Mouse (Mus musculus): ENCODE results near the gene Zcchc7. TPM values are rescaled to one million over a fixed set of nuclear protein-coding genes. Genes with fewer than 3 reads are reported as not detected.
A peak's percentile ranks its signal among the peaks of the same experiment; 100 is the strongest.

Gene Zcchc7
- polyA plus RNA-seq, 1 experiment = 41.8 TPM

DNA sequence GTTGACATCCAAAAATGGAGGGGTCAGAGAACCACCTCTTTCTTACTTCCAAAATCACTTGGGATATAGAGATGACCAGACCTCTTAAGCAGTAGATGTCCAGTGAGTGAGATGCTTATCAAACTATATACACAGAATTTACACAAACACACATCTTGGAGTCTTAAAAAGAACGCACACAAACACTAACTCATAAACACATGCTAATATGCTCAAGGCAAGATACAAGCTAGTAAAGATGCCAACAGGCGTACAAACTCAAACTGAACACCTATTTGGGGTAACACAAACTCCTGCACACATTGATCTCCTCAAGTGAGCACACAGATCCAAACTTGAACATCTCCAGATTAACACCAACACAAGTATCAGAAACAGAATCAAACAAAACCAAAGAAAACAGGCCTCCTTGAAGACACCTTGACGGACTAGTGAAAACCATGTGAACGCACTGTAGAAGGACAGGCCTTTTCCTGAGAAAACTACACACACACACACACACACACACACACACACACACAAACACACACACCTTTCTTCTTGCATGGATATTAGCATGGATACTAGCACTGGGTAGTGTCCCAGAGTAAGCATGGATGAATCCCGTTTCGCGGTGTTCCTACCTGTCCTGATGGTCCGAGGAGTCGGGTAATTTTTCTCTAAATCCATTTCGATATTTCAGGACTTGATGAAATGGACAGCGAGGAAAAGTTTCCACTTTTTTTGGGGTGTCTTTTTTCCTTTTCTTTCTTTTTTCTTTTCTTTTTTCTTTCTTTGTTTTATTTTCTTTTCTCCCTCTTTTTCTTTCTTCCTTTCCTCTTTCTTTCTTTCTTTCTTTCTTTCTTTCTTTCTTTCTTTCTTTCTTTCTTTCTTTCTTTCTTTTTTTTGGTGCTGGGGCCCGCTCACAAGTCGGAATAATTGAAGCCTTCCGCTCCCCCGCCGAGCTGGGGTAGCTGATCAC is 45.7 kb upstream of the Zcchc7 start, which contains the start of gene Pax5:
Gene Pax5, minus strand, starts transcription at position 748 of the 961 bp plus-strand sequence.
- Histone ChIP-seq H3K4me1 (ENCODE audit: control insufficient read depth, insufficient read depth, low read length) (peaks cover 2% of the 10 kb centered on the region), H3K36me3 (ENCODE audit: control insufficient read depth, insufficient read depth, low read length, poor library complexity, severe bottlenecking) (no peaks in the 10 kb centered on the region), H3K27me3 (ENCODE audit: control insufficient read depth, insufficient read depth, low read length, poor library complexity, severe bottlenecking) (peaks cover 32% of the 10 kb centered on the region), H3K27ac (ENCODE audit: insufficient read depth, low read length) (no peak within 1 kb of the TSS), H3K9ac (ENCODE audit: low read depth, poor library complexity, severe bottlenecking) (no peak within 1 kb of the TSS), H3K9me3 (replicated peaks; ENCODE audit: control insufficient read depth, insufficient read depth, low read length, poor library complexity, severe bottlenecking) (no peaks in the 10 kb centered on the region), H3K4me3 (ENCODE audit: low read depth, low read length) (peak within 1 kb of the TSS; percentile 49)
- TF ChIP-seq EP300 (IDR thresholded peaks at IDR 0.05; ENCODE audit: insufficient read depth, low read depth, low read length) (no peak), CTCF (IDR thresholded peaks at IDR 0.05; ENCODE audit: low read depth, low read length) (no peak), POLR2A (IDR thresholded peaks at IDR 0.05; ENCODE audit: insufficient read depth, low read length) (no peak)

DNA sequence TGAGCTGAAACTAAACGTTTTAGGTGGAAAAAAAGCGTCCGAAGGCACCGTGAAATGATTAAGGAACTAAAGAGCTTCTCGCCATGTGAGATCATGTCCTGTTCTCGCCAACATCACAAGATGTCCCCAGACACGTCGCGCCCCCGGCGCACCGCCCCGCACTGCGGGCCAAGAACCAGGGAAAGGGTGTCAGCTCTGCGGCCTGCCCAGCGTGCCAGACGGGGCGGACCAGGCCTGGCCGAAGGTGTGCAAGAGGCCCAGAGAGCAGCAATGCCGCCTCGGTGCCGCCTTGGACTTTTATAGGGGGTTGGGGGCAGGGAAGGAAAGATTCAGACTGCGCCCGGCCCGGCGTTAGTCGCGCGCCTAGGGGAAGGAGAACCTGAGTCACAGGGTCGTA is 45.0 kb upstream of the Zcchc7 start:
- Histone ChIP-seq H3K4me3 (ENCODE audit: low read depth, low read length) (peak overlapping the region; percentile 49), H3K9ac (ENCODE audit: low read depth, poor library complexity, severe bottlenecking) (no peak overlapping the region), H3K36me3 (ENCODE audit: control insufficient read depth, insufficient read depth, low read length, poor library complexity, severe bottlenecking) (no peaks in the 10 kb centered on the region), H3K4me1 (ENCODE audit: control insufficient read depth, insufficient read depth, low read length) (peaks cover 2% of the 10 kb centered on the region), H3K9me3 (replicated peaks; ENCODE audit: control insufficient read depth, insufficient read depth, low read length, poor library complexity, severe bottlenecking) (no peaks in the 10 kb centered on the region), H3K27me3 (ENCODE audit: control insufficient read depth, insufficient read depth, low read length, poor library complexity, severe bottlenecking) (peaks cover 35% of the 10 kb centered on the region), H3K27ac (ENCODE audit: insufficient read depth, low read length) (no peak overlapping the region)
- no peak for TF ChIP-seq POLR2A (IDR thresholded peaks at IDR 0.05; ENCODE audit: insufficient read depth, low read length)
- no peak for TF ChIP-seq CTCF (IDR thresholded peaks at IDR 0.05; ENCODE audit: low read depth, low read length)
- no peak for TF ChIP-seq EP300 (IDR thresholded peaks at IDR 0.05; ENCODE audit: insufficient read depth, low read depth, low read length)

- Histone ChIP-seq H3K36me3 (ENCODE audit: control insufficient read depth, insufficient read depth, low read length, poor library complexity, severe bottlenecking) (no peaks in the 10 kb centered on the region), H3K27me3 (ENCODE audit: control insufficient read depth, insufficient read depth, low read length, poor library complexity, severe bottlenecking) (peaks cover 36% of the 10 kb centered on the region), H3K9me3 (replicated peaks; ENCODE audit: control insufficient read depth, insufficient read depth, low read length, poor library complexity, severe bottlenecking) (no peaks in the 10 kb centered on the region), H3K9ac (ENCODE audit: low read depth, poor library complexity, severe bottlenecking) (peak overlapping the region; percentile 34), H3K4me1 (ENCODE audit: control insufficient read depth, insufficient read depth, low read length) (peaks cover 2% of the 10 kb centered on the region), H3K27ac (ENCODE audit: insufficient read depth, low read length) (no peak overlapping the region), H3K4me3 (ENCODE audit: low read depth, low read length) (peak overlapping the region; percentile 49)
- TF ChIP-seq POLR2A (IDR thresholded peaks at IDR 0.05; ENCODE audit: insufficient read depth, low read length) (no peak), CTCF (IDR thresholded peaks at IDR 0.05; ENCODE audit: low read depth, low read length) (no peak), EP300 (IDR thresholded peaks at IDR 0.05; ENCODE audit: insufficient read depth, low read depth, low read length) (no peak)
These were observed 44.4 kb upstream of the Zcchc7 start for GRCm38 (mm10) chr4:44711136-44711900.

DNA sequence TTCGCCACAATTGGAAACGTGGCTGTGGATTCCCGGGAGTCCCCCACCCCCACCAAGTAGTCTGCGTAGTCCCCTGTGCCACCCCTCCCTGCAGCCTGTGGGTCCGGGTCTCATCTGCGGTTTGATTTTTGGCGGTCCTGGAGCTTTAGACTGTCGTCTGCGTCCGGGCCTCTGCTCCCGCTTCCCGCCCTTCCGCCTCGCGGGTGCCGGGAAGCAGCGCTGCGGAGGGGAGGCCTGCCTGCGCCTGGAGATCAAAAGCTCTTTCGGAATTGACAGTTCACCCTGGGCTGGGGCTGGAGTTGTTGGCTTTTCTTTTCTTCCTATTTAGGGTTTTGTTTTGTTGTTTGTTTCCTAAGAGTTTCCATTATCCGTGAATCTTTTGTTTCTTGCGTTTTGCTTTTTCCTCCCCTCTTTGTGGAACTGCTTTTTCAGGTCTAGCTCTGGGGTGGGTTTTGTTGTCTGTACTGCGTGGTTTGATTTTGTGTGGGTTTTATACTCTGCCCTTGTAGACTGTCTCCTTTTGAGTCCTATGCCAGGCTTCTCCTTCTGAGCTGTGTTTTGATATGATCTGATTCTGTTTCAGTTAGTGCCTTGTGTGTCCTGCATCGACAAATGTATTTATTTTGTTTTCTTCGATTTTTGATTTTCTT is 43.5 kb upstream of the Zcchc7 start:
- Histone ChIP-seq H3K4me3 (ENCODE audit: low read depth, low read length) (peak overlapping the region; percentile 31), H3K27me3 (ENCODE audit: control insufficient read depth, insufficient read depth, low read length, poor library complexity, severe bottlenecking) (peaks cover 36% of the 10 kb centered on the region), H3K36me3 (ENCODE audit: control insufficient read depth, insufficient read depth, low read length, poor library complexity, severe bottlenecking) (no peaks in the 10 kb centered on the region), H3K9ac (ENCODE audit: low read depth, poor library complexity, severe bottlenecking) (peak overlapping the region; percentile 34), H3K4me1 (ENCODE audit: control insufficient read depth, insufficient read depth, low read length) (peaks cover 2% of the 10 kb centered on the region), H3K27ac (ENCODE audit: insufficient read depth, low read length) (no peak overlapping the region), H3K9me3 (replicated peaks; ENCODE audit: control insufficient read depth, insufficient read depth, low read length, poor library complexity, severe bottlenecking) (no peaks in the 10 kb centered on the region)
- TF ChIP-seq EP300 (IDR thresholded peaks at IDR 0.05; ENCODE audit: insufficient read depth, low read depth, low read length) (no peak), CTCF (IDR thresholded peaks at IDR 0.05; ENCODE audit: low read depth, low read length) (no peak), POLR2A (IDR thresholded peaks at IDR 0.05; ENCODE audit: insufficient read depth, low read length) (no peak)

DNA sequence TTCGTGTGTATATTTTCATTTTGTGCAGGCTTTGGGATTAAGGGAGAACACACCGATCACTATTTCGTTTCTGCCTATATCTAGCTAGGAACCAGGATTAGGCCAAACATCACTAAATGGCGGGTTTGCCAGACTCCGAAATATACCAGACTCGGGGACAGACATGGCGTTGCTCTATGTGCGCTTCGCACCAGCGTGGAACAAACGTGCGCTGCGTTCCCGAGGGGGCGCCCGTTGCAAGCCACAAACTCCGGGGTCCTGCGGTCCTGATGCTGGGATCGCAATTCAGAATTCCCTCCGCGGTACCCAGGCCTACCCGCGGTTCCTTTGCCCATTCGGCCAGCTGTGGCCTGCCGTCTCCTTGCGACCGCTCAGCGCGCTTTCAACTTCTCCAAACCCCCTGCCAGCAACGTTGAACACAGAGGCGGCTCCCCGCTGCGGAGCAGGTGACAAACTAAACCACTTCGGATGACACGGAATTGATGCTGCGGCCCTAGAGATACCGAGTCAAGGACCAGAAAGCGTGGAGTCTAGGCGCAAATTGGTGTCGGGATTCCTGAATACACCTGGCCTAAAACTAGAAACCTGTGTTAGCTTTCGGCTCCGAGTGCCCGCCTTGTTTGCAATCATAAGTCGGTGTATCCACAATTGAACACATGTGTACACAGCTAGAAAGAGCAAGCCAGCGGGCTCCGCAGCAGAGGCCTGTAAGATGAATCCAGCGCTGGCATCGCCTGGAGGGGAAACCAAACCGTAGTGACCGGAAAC is 42.7 kb upstream of the Zcchc7 start:
- Histone ChIP-seq H3K27ac (ENCODE audit: insufficient read depth, low read length) (no peak overlapping the region), H3K9ac (ENCODE audit: low read depth, poor library complexity, severe bottlenecking) (no peak overlapping the region), H3K9me3 (replicated peaks; ENCODE audit: control insufficient read depth, insufficient read depth, low read length, poor library complexity, severe bottlenecking) (no peaks in the 10 kb centered on the region), H3K4me1 (ENCODE audit: control insufficient read depth, insufficient read depth, low read length) (peaks cover 2% of the 10 kb centered on the region), H3K4me3 (ENCODE audit: low read depth, low read length) (peak overlapping the region; percentile 14; the same call in 1 of the 2 replicates), H3K36me3 (ENCODE audit: control insufficient read depth, insufficient read depth, low read length, poor library complexity, severe bottlenecking) (no peaks in the 10 kb centered on the region), H3K27me3 (ENCODE audit: control insufficient read depth, insufficient read depth, low read length, poor library complexity, severe bottlenecking) (peaks cover 36% of the 10 kb centered on the region)
- TF ChIP-seq POLR2A (IDR thresholded peaks at IDR 0.05; ENCODE audit: insufficient read depth, low read length) (no peak), CTCF (IDR thresholded peaks at IDR 0.05; ENCODE audit: low read depth, low read length) (no peak), EP300 (IDR thresholded peaks at IDR 0.05; ENCODE audit: insufficient read depth, low read depth, low read length) (no peak)

Measured in ES-Bruce4 (cell line).